11 mouse cellular contexts compared by ENCODE assay signal in genomic region chr4:123235835-123236430, GRCm38 (mm10). TPM values are rescaled to one million over a fixed set of nuclear protein-coding genes. Genes with fewer than 3 reads are reported as not detected.
DNase-seq lines count a peak whose midpoint lies in the region; ATAC-seq and TF ChIP-seq lines count a peak whose summit lies in the region.
"Had no signal": no experiment of that assay in that cellular context is flagged by ENCODE, and none has a peak within 500 bp of the region (broad histone marks: within the 10 kb centered on the region; RNA-seq: fewer than 3 reads in every experiment).

No protein-coding gene starts in this region.

- peaks cover 57% of the 10 kb centered on the region for H3K4me1 ChIP-seq in forebrain, embryonic 10.5 days
- peaks cover 12% of the 10 kb centered on the region for H3K4me1 ChIP-seq in forebrain, embryonic 16.5 days (replicated peaks; ENCODE audit: control insufficient read depth, insufficient read depth, low read length)
- peaks cover 23% of the 10 kb centered on the region for H3K4me1 ChIP-seq in hindbrain, embryonic 13.5 days (replicated peaks)
- peaks cover 4% of the 10 kb centered on the region; the same call in 1 of the 2 replicates for H3K4me1 ChIP-seq in hindbrain, postnatal 0 days (ENCODE audit: insufficient read depth, low read length)
- peaks cover 24% of the 10 kb centered on the region for H3K4me1 ChIP-seq in brown adipose tissue, adult 24 weeks (ENCODE audit: control insufficient read depth, insufficient read depth, insufficient read length, low read length)
- H3K4me1 ChIP-seq in limb, embryonic 10.5 days = peaks cover 57% of the 10 kb centered on the region

- H3K9ac ChIP-seq in forebrain, embryonic 16.5 days (replicated peaks; ENCODE audit: low read depth, low read length) = no peak overlapping the region
- no peak overlapping the region for H3K9ac ChIP-seq in hindbrain, embryonic 13.5 days
- no peak overlapping the region for H3K9ac ChIP-seq in hindbrain, postnatal 0 days (replicated peaks; ENCODE audit: low read length)

- no peak for DNase-seq in forebrain, embryonic 10.5 days (ENCODE audit: extremely low spot score, low spot score)
- no peak for DNase-seq in hindbrain, postnatal 0 days (ENCODE audit: low spot score)
- no peak for DNase-seq in limb, embryonic 10.5 days (ENCODE audit: low spot score)
- DNase-seq in gastrocnemius, adult 8-10 months (ENCODE audit: low spot score in 2 of 2) = no peak
- no peak for DNase-seq in cerebellum, adult 9-11 months
- DNase-seq: cerebellum, adult 2 months; liver had no signal

- H3K27ac ChIP-seq in forebrain, embryonic 10.5 days = peak overlapping the region; percentile 51; the same call in 1 of the 2 replicates
- H3K27ac ChIP-seq in forebrain, embryonic 16.5 days (ENCODE audit: low read length) = no peak overlapping the region
- no peak overlapping the region for H3K27ac ChIP-seq in hindbrain, embryonic 13.5 days
- H3K27ac ChIP-seq in hindbrain, postnatal 0 days = no peak overlapping the region
- peak overlapping the region; percentile 58 for H3K27ac ChIP-seq in brown adipose tissue, adult 24 weeks (replicated peaks; ENCODE audit: low read depth, low read length)
- H3K27ac ChIP-seq in limb, embryonic 10.5 days = 0 out of 2 replicates have a peak overlapping the region, but pooled peaks have one; percentile 4

- no peaks in the 10 kb centered on the region for H3K9me3 ChIP-seq in forebrain, embryonic 10.5 days
- no peaks in the 10 kb centered on the region for H3K9me3 ChIP-seq in forebrain, embryonic 16.5 days (ENCODE audit: control insufficient read depth, low read length)
- no peaks in the 10 kb centered on the region for H3K9me3 ChIP-seq in hindbrain, embryonic 13.5 days
- H3K9me3 ChIP-seq in hindbrain, postnatal 0 days (ENCODE audit: low read length) = no peaks in the 10 kb centered on the region
- H3K9me3 ChIP-seq in limb, embryonic 10.5 days (replicated peaks) = no peaks in the 10 kb centered on the region

- no peak overlapping the region for H3K4me2 ChIP-seq in forebrain, embryonic 16.5 days (ENCODE audit: low read length)
- peak overlapping the region; percentile 19; the same call in 1 of the 2 replicates for H3K4me2 ChIP-seq in hindbrain, embryonic 13.5 days
- no peak overlapping the region for H3K4me2 ChIP-seq in hindbrain, postnatal 0 days (ENCODE audit: low read depth, low read length)

- H3K4me3 ChIP-seq in forebrain, embryonic 10.5 days = no peak overlapping the region
- H3K4me3 ChIP-seq in forebrain, embryonic 16.5 days (replicated peaks; ENCODE audit: low read length) = no peak overlapping the region
- no peak overlapping the region for H3K4me3 ChIP-seq in hindbrain, embryonic 13.5 days
- no peak overlapping the region for H3K4me3 ChIP-seq in hindbrain, postnatal 0 days (ENCODE audit: low read length)
- H3K4me3 ChIP-seq in brown adipose tissue, adult 24 weeks (ENCODE audit: insufficient read depth, low read depth, low read length) = peak overlapping the region; percentile 28
- H3K4me3 ChIP-seq in limb, embryonic 10.5 days = no peak overlapping the region

- ATAC-seq in forebrain, embryonic 16.5 days = no peak
- ATAC-seq in hindbrain, embryonic 13.5 days (ENCODE audit: low FRiP score) = no peak
- no peak for ATAC-seq in hindbrain, postnatal 0 days

- TF ChIP-seq CTCF in hindbrain, postnatal 0 days (IDR thresholded peaks at IDR 0.05; ENCODE audit: low read depth) = no peak

- no peaks in the 10 kb centered on the region for H3K36me3 ChIP-seq in forebrain, embryonic 10.5 days (replicated peaks)
- no peaks in the 10 kb centered on the region for H3K36me3 ChIP-seq in forebrain, embryonic 16.5 days (ENCODE audit: control insufficient read depth, insufficient read depth)
- no peaks in the 10 kb centered on the region for H3K36me3 ChIP-seq in hindbrain, embryonic 13.5 days
- no peaks in the 10 kb centered on the region for H3K36me3 ChIP-seq in hindbrain, postnatal 0 days (ENCODE audit: insufficient read depth, low read length)
- H3K36me3 ChIP-seq in limb, embryonic 10.5 days = no peaks in the 10 kb centered on the region

- 63% methylated on average over 9 of the region's 9 CpGs for WGBS in forebrain, embryonic 10.5 days
- 72% methylated on average over 9 of the region's 9 CpGs for WGBS in forebrain, embryonic 16.5 days
- 50% methylated on average over 9 of the region's 9 CpGs for WGBS in hindbrain, embryonic 13.5 days
- 51% methylated on average over 9 of the region's 9 CpGs for WGBS in hindbrain, postnatal 0 days
- 72% methylated on average over 9 of the region's 9 CpGs for WGBS in limb, embryonic 10.5 days

- peaks cover 97% of the 10 kb centered on the region for H3K27me3 ChIP-seq in forebrain, embryonic 10.5 days (ENCODE audit: poor library complexity, severe bottlenecking)
- H3K27me3 ChIP-seq in forebrain, embryonic 16.5 days (replicated peaks; ENCODE audit: control insufficient read depth, insufficient read depth, low read length) = peaks cover 54% of the 10 kb centered on the region
- H3K27me3 ChIP-seq in hindbrain, embryonic 13.5 days = peaks cover 78% of the 10 kb centered on the region
- peaks cover 14% of the 10 kb centered on the region for H3K27me3 ChIP-seq in hindbrain, postnatal 0 days (ENCODE audit: insufficient read depth, low read length)
- peaks cover 91% of the 10 kb centered on the region for H3K27me3 ChIP-seq in limb, embryonic 10.5 days (ENCODE audit: low read depth, poor library complexity, severe bottlenecking)

RNA-seq across cellular contexts. Expression of gene Heyl, which starts 2.6 kb away (rescaled TPM):
- polyA plus RNA-seq in forebrain, embryonic 10.5 days (2016; fragmentation: Nextera tagmentation; extraction: Ambion mirVana) = 6.6 and 6.7 TPM in 2 replicates
- 4.5 and 5.3 TPM in 2 replicates for polyA plus RNA-seq in forebrain, embryonic 16.5 days (2015; fragmentation: Nextera tagmentation; extraction: Ambion mirVana)
- polyA plus RNA-seq in hindbrain, embryonic 13.5 days (2015; fragmentation: Nextera tagmentation; extraction: Ambion mirVana) = 8.0 and 8.8 TPM in 2 replicates
- 5.1 and 6.5 TPM in 2 replicates for total RNA-seq in hindbrain, postnatal 0 days (2014; rRNA removed)
- polyA plus RNA-seq in hindbrain, postnatal 0 days (2015; fragmentation: Nextera tagmentation; extraction: Ambion mirVana) = 3.5 TPM in 2 replicates
- polyA plus RNA-seq in brown adipose tissue, adult 24 weeks (2012; ENCODE audit: insufficient read depth, insufficient read length, missing spikeins) = 8.3 and 8.9 TPM in 2 replicates
- polyA plus RNA-seq in limb, embryonic 10.5 days (2016; fragmentation: Nextera tagmentation; extraction: Ambion mirVana) = 1.8 and 2.2 TPM in 2 replicates
- total RNA-seq in gastrocnemius, adult 8-10 months (2022) = 1 to 10 TPM; 2.9 to 4.7 (median 3.2) TPM
- total RNA-seq: megakaryocyte, adult 5-6 weeks had no signal

RNA-seq across cellular contexts. Expression of gene Pabpc4, which starts 26.2 kb away (rescaled TPM):
- polyA plus RNA-seq in forebrain, embryonic 10.5 days (2016; fragmentation: Nextera tagmentation; extraction: Ambion mirVana) = 55.4 and 57.9 TPM in 2 replicates
- polyA plus RNA-seq in forebrain, embryonic 16.5 days (2015; fragmentation: Nextera tagmentation; extraction: Ambion mirVana) = 28.5 and 34.5 TPM in 2 replicates
- polyA plus RNA-seq in hindbrain, embryonic 13.5 days (2015; fragmentation: Nextera tagmentation; extraction: Ambion mirVana) = 28.0 and 30.0 TPM in 2 replicates
- total RNA-seq in hindbrain, postnatal 0 days (2014; rRNA removed) = 100 and 137 TPM in 2 replicates
- 19.9 and 22.7 TPM in 2 replicates for polyA plus RNA-seq in hindbrain, postnatal 0 days (2015; fragmentation: Nextera tagmentation; extraction: Ambion mirVana)
- 45.5 and 52.1 TPM in 2 replicates for polyA plus RNA-seq in brown adipose tissue, adult 24 weeks (2012; ENCODE audit: insufficient read depth, insufficient read length, missing spikeins)
- polyA plus RNA-seq in limb, embryonic 10.5 days (2016; fragmentation: Nextera tagmentation; extraction: Ambion mirVana) = 54.1 and 64.4 TPM in 2 replicates
- total RNA-seq in gastrocnemius, adult 8-10 months (2022) = 100 to 1,000 TPM; 325 to 385 (median 343) TPM

RNA-seq across cellular contexts. Expression of gene Nt5c1a, which starts 34.6 kb away (rescaled TPM):
- not detected in 2 replicates for polyA plus RNA-seq in forebrain, embryonic 10.5 days (2016; fragmentation: Nextera tagmentation; extraction: Ambion mirVana)
- not detected in 2 replicates for polyA plus RNA-seq in forebrain, embryonic 16.5 days (2015; fragmentation: Nextera tagmentation; extraction: Ambion mirVana)
- polyA plus RNA-seq in hindbrain, embryonic 13.5 days (2015; fragmentation: Nextera tagmentation; extraction: Ambion mirVana) = not detected in 2 replicates
- 0.79 and 2.1 TPM in 2 replicates for total RNA-seq in hindbrain, postnatal 0 days (2014; rRNA removed)
- polyA plus RNA-seq in hindbrain, postnatal 0 days (2015; fragmentation: Nextera tagmentation; extraction: Ambion mirVana) = 0.39 and 0.53 TPM in 2 replicates
- polyA plus RNA-seq in brown adipose tissue, adult 24 weeks (2012; ENCODE audit: insufficient read depth, insufficient read length, missing spikeins) = not detected in 2 replicates
- polyA plus RNA-seq in limb, embryonic 10.5 days (2016; fragmentation: Nextera tagmentation; extraction: Ambion mirVana) = not detected in 2 replicates
- total RNA-seq in gastrocnemius, adult 8-10 months (2022) = 10 to 100 TPM; 41.9 to 58.6 (median 47.2) TPM
- total RNA-seq: megakaryocyte, adult 5-6 weeks had no signal

RNA-seq across cellular contexts. Expression of gene Hpcal4, which starts 52.9 kb away (rescaled TPM):
- 0.30 and 0.73 TPM in 2 replicates for polyA plus RNA-seq in forebrain, embryonic 10.5 days (2016; fragmentation: Nextera tagmentation; extraction: Ambion mirVana)
- polyA plus RNA-seq in forebrain, embryonic 16.5 days (2015; fragmentation: Nextera tagmentation; extraction: Ambion mirVana) = 30.6 and 55.7 TPM in 2 replicates
- 14.9 and 18.8 TPM in 2 replicates for polyA plus RNA-seq in hindbrain, embryonic 13.5 days (2015; fragmentation: Nextera tagmentation; extraction: Ambion mirVana)
- total RNA-seq in hindbrain, postnatal 0 days (2014; rRNA removed) = 32.1 and 46.3 TPM in 2 replicates
- 37.2 and 43.8 TPM in 2 replicates for polyA plus RNA-seq in hindbrain, postnatal 0 days (2015; fragmentation: Nextera tagmentation; extraction: Ambion mirVana)
- polyA plus RNA-seq in brown adipose tissue, adult 24 weeks (2012; ENCODE audit: insufficient read depth, insufficient read length, missing spikeins) = 0.83 and 2.0 TPM in 2 replicates
- polyA plus RNA-seq in limb, embryonic 10.5 days (2016; fragmentation: Nextera tagmentation; extraction: Ambion mirVana) = 0.28 and 0.48 TPM in 2 replicates
- total RNA-seq in gastrocnemius, adult 8-10 months (2022) = under 1 TPM in 1 of 4 experiments, not detected in 3; 0.36 TPM
- total RNA-seq: megakaryocyte, adult 5-6 weeks had no signal

Comparison
In these comparisons a context has a peak if more than half of its experiments do, and no peak if none do; other contexts are left out.
1. H3K27ac ChIP-seq: peak in forebrain, embryonic 10.5 days (single experiment), brown adipose tissue, adult 24 weeks (single experiment) and limb, embryonic 10.5 days (single experiment); none in forebrain, embryonic 16.5 days (single experiment), hindbrain, embryonic 13.5 days (single experiment) and hindbrain, postnatal 0 days (single experiment).